Mouse (Mus musculus) mature B cell (primary cell): Measurements from ENCODE around the gene Wbp1.

ENCODE experiments used
- in situ Hi-C: fragments of 300-500 bp; cut with MboI; formaldehyde crosslinking; loops from 2 replicates; pipeline ENCODE4 v1.14.3; 2019

The Wbp1 gene

GRCm38 (mm10) chr6:83084477-83084876 is 36.9 kb downstream of the Wbp1 start:
- in situ Hi-C loops, result no loop called here

DNA sequence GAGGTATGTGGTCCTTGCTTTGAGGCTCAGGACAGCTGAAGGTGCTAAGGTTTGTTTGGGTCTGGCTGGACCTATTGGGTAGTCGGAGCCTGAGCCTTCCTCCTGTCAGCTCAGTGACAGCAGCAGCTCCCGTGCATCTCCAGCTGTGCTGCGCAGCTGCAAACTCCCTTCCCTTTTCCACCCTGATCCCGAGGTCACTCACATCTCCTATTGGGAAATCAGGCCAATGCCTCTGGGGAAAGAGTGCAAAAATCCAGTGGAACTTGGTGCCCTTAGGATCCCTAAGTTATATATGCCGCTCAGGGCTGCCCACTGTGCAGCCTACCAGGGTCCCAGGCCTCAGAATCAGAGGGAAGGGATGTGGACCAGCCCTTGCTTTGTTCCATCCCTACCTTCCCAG is 37.9 kb downstream of the Wbp1 start:
- in situ Hi-C loops, result no loop called here

- in situ Hi-C loops, result no loop called here
Observed at GRCm38 (mm10) chr6:83080210-83080609, 41.1 kb downstream of the Wbp1 start.

GRCm38 (mm10) chr6:83078324-83078858 is 43.0 kb downstream of the Wbp1 start:
- in situ Hi-C loops, result loop anchor here (10.0 kb wide), 1 partner anchor 74 kb away; no protein-coding TSS in a partner anchor

- in situ Hi-C loops, result loop anchor here (10.0 kb wide), 1 partner anchor 73 kb away; no protein-coding TSS in a partner anchor
Observed at GRCm38 (mm10) chr6:83077630-83078323, 43.6 kb downstream of the Wbp1 start, which contains the start of gene Pcgf1. Gene Pcgf1 (plus strand): TSS chr6:83077869.

GRCm38 (mm10) chr6:83074979-83075378 is 46.4 kb downstream of the Wbp1 start:
- in situ Hi-C loops, result loop anchor here (10.0 kb wide), 1 partner anchor 70 kb away; no protein-coding TSS in a partner anchor

GRCm38 (mm10) chr6:83071220-83071619 is 50.1 kb downstream of the Wbp1 start:
- in situ Hi-C loops, result loop anchor here (10.0 kb wide), 1 partner anchor 66 kb away; no protein-coding TSS in a partner anchor

GRCm38 (mm10) chr6:83070311-83071219 is 50.8 kb downstream of the Wbp1 start:
- in situ Hi-C loops, result loop anchor here (10.0 kb wide), 1 partner anchor 66 kb away; no protein-coding TSS in a partner anchor

DNA sequence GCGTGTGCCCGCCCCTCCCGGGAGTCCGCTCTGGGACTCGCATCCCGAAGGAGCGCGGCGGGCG is 51.3 kb downstream of the Wbp1 start, which contains the start of gene Tlx2:
Tlx2 (minus strand) TSS at position 47 of the 64 bp plus-strand sequence.
- in situ Hi-C loops, result loop anchor here (10.0 kb wide), 1 partner anchor 65 kb away; no protein-coding TSS in a partner anchor

- in situ Hi-C loops, result loop anchor here (10.0 kb wide), 1 partner anchor 65 kb away; no protein-coding TSS in a partner anchor
Observed at GRCm38 (mm10) chr6:83069488-83070246, 51.7 kb downstream of the Wbp1 start.
